Mouse (Mus musculus) liver, embryonic 16.5 days (tissue): ENCODE results near the gene Csnk1g1. TPM values are rescaled to one million over a fixed set of nuclear protein-coding genes. Genes with fewer than 3 reads are reported as not detected.

Experiments used
- ATAC-seq: fragments of 200-750 bp; cut with Nextera tagmentation; 2 replicates; pipeline ENCODE4 v1.8.0; 2017; ENCODE audit warnings: low read depth, mild to moderate bottlenecking, moderate number of reproducible peaks, moderate library complexity
- H3K27ac ChIP-seq: fragments of 300-500 bp; sonication (generic); 2 replicates; pipeline ENCODE4 v1.5.1; 2014; ENCODE audit warnings: mild to moderate bottlenecking, low read length
- H3K27me3 ChIP-seq: fragments of 300-500 bp; sonication (generic); 2 replicates; pipeline ENCODE4 v1.6.1; 2014; ENCODE audit warnings: low read depth, low read length, mixed read lengths; ENCODE audit not compliant: control insufficient read depth, insufficient read depth
- H3K36me3 ChIP-seq: fragments of 300-500 bp; sonication (generic); 2 replicates; pipeline ENCODE4 v1.6.1; 2014; ENCODE audit warnings: mild to moderate bottlenecking; ENCODE audit not compliant: control insufficient read depth, insufficient read depth
- H3K4me1 ChIP-seq: fragments of 300-500 bp; sonication (generic); 2 replicates; pipeline ENCODE4 v1.6.1; 2014; ENCODE audit warnings: low read depth, low read length, mixed read lengths; ENCODE audit not compliant: control insufficient read depth
- H3K4me2 ChIP-seq: fragments of 300-500 bp; sonication (generic); 2 replicates; pipeline ENCODE4 v1.6.1; 2014; ENCODE audit warnings: low read depth, low read length, mixed read lengths
- H3K4me3 ChIP-seq: fragments of 300-500 bp; sonication (generic); 2 replicates; pipeline ENCODE4 v1.5.1; 2014; ENCODE audit warnings: low read depth, mild to moderate bottlenecking, low read length
- H3K9ac ChIP-seq: fragments of 300-500 bp; sonication (generic); 2 replicates; pipeline ENCODE4 v1.6.1; 2014; ENCODE audit warnings: low read depth, low read length
- H3K9me3 ChIP-seq: fragments of 300-500 bp; sonication (generic); replicated peaks from 2 replicates; pipeline ENCODE4 v1.6.1; 2016; ENCODE audit warnings: low read length; ENCODE audit not compliant: control insufficient read depth
- WGBS: fragments of 180-500 bp; shearing (Covaris S2); extraction: QIAGEN DNeasy Blood & Tissue Kit; methylation state at CpG from one replicate; pipeline ENCODE4 v1.1.7; 2014; ENCODE audit not compliant: insufficient replicate concordance; 5-methylcytosine and 5-hydroxymethylcytosine counted together
- polyA plus RNA-seq: library from polyadenylated mRNA; unstranded; fragments of >200 nt; fragmentation: Nextera tagmentation; extraction: Ambion mirVana; gene quantifications from 2 replicates; pipeline ENCODE4 v1.2.1, GENCODE M21; 2015

Gene Csnk1g1
- polyA plus RNA-seq, 1 experiment from 2014 or later = 3.7 TPM

DNA sequence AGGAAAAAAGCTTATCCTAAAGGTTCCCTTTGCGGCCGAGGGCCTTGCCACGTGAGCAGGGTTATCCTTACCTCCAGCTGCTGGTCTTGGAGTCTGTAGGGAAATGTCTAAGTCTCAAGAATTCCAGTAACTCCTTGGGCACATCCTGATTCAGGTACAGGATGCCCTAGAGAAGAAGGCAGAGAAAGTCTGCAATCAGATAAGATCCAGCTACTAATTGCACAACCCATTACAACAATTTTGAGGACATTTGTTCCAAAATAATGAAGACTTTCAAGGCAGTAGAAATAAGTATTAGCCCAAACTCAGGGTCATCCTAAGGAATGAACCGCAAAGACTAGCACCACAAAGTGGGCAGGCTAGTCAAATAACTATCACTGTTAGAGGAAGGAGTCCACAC is 159.3 kb downstream of the Csnk1g1 start:
- no peak for ATAC-seq
- peaks cover 42% of the 10 kb centered on the region for H3K36me3 ChIP-seq
- peaks cover 23% of the 10 kb centered on the region for H3K4me1 ChIP-seq
- 61% methylated on average over 4 of the region's 4 CpGs for WGBS
- H3K27ac ChIP-seq = peak overlapping the region; percentile 79
- H3K9me3 ChIP-seq = no peaks in the 10 kb centered on the region
- peak overlapping the region; percentile 86 for H3K4me3 ChIP-seq
- H3K4me2 ChIP-seq = peak overlapping the region; percentile 91
- peak overlapping the region; percentile 91 for H3K9ac ChIP-seq
- H3K27me3 ChIP-seq = peaks cover 12% of the 10 kb centered on the region

DNA sequence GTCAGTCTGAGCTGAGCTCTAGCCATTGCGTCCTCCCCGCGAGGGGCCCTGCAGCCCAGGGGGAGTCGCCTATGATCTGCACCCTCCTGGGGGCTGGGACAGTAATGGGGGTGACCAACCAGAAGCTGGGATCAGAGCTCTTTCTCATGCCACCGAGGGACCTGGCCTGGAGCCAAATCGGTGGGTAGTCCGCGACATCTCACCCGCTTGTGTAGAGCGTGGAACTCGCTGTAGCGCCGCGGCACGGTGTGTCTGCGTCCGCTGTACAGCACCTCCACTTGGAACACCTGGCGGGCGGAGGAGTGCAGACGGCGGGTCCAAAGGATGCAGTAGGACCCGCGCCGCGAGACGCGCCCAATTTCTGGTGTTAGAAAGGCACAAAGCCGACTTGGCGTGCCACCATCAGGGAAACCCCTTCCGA is 160.3 kb downstream of the Csnk1g1 start:
- peak; percentile 41 for ATAC-seq
- Histone ChIP-seq H3K4me2 (peak overlapping the region; percentile 91), H3K27me3 (peaks cover 13% of the 10 kb centered on the region), H3K27ac (peak overlapping the region; percentile 79), H3K9me3 (no peaks in the 10 kb centered on the region), H3K4me1 (peaks cover 23% of the 10 kb centered on the region), H3K4me3 (peak overlapping the region; percentile 86), H3K9ac (peak overlapping the region; percentile 91), H3K36me3 (peaks cover 33% of the 10 kb centered on the region)
- WGBS = 1% methylated on average over 30 of the region's 30 CpGs

DNA sequence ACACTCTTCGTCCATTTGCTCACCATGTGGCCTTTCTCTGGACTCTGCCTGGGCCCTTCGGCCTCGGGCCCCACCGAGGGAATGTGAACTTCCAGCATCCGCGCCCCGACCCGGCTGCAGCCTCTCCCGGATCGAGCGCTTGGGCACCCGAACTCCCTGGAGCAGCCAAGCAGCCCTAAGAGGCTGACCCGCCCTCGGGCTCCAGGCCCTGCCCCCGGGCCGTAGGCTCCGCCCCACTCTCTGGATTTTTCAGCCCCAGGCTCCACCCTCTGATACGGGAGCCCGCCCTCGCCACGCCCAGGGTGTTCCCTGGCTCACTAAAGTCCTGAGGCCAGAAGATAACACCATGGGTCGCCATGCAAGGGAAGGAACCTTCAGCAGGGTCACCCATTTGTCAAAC is 160.9 kb downstream of the Csnk1g1 start, which contains the start of gene Snx22:
Snx22 (minus strand) TSS at position 137 of the 400 bp plus-strand sequence.
- peaks cover 23% of the 10 kb centered on the region for H3K4me1 ChIP-seq

GRCm38 (mm10) chr9:66070151-66070550 is 161.4 kb downstream of the Csnk1g1 start:
- peak overlapping the region; percentile 50 for H3K9ac ChIP-seq

More for the DNA sequence above, 160.9 kb downstream of the Csnk1g1 start, which contains the start of gene Snx22:
- 0% methylated on average over 22 of the region's 22 CpGs for WGBS
- Histone ChIP-seq H3K4me3 (peak within 1 kb of the TSS; percentile 86), H3K4me2 (peak within 1 kb of the TSS; percentile 91), H3K27ac (peak within 1 kb of the TSS; percentile 84), H3K9me3 (no peaks in the 10 kb centered on the region), H3K27me3 (peaks cover 13% of the 10 kb centered on the region), H3K9ac (peak within 1 kb of the TSS; percentile 91), H3K36me3 (peaks cover 27% of the 10 kb centered on the region)
- ATAC-seq = peak; percentile 97

GRCm38 (mm10) chr9:66072754-66073153 is 164.0 kb downstream of the Csnk1g1 start:
- H3K9me3 ChIP-seq = no peaks in the 10 kb centered on the region
- no peak for ATAC-seq
- H3K36me3 ChIP-seq = no peaks in the 10 kb centered on the region; the same call in 1 of the 2 replicates
- H3K4me3 ChIP-seq = no peak overlapping the region
- no peak overlapping the region for H3K4me2 ChIP-seq
- H3K9ac ChIP-seq = no peak overlapping the region
- 79% methylated on average over 7 of the region's 7 CpGs for WGBS
- H3K4me1 ChIP-seq = peaks cover 21% of the 10 kb centered on the region
- peaks cover 13% of the 10 kb centered on the region for H3K27me3 ChIP-seq
- no peak overlapping the region for H3K27ac ChIP-seq

More at GRCm38 (mm10) chr9:66070151-66070550, 161.4 kb downstream of the Csnk1g1 start:
- peaks cover 13% of the 10 kb centered on the region for H3K27me3 ChIP-seq
- peak overlapping the region; percentile 84 for H3K27ac ChIP-seq
- H3K4me2 ChIP-seq = peak overlapping the region; percentile 91
- ATAC-seq = peak; percentile 7; the same call in 1 of the 2 replicates
- no peaks in the 10 kb centered on the region for H3K9me3 ChIP-seq
- peaks cover 23% of the 10 kb centered on the region for H3K4me1 ChIP-seq
- peak overlapping the region; percentile 86 for H3K4me3 ChIP-seq
- 60% methylated on average over 5 of the region's 5 CpGs for WGBS
- H3K36me3 ChIP-seq = peaks cover 24% of the 10 kb centered on the region

GRCm38 (mm10) chr9:66078072-66078471 is 169.3 kb downstream of the Csnk1g1 start:
- Histone ChIP-seq H3K9me3 (no peaks in the 10 kb centered on the region), H3K4me2 (no peak overlapping the region), H3K4me1 (peaks cover 2% of the 10 kb centered on the region; the same call in 1 of the 2 replicates), H3K36me3 (no peaks in the 10 kb centered on the region), H3K27ac (no peak overlapping the region), H3K27me3 (peaks cover 4% of the 10 kb centered on the region; the same call in 1 of the 2 replicates), H3K4me3 (no peak overlapping the region), H3K9ac (no peak overlapping the region)
- ATAC-seq = no peak
- WGBS = 68% methylated on average over 3 of the region's 3 CpGs

DNA sequence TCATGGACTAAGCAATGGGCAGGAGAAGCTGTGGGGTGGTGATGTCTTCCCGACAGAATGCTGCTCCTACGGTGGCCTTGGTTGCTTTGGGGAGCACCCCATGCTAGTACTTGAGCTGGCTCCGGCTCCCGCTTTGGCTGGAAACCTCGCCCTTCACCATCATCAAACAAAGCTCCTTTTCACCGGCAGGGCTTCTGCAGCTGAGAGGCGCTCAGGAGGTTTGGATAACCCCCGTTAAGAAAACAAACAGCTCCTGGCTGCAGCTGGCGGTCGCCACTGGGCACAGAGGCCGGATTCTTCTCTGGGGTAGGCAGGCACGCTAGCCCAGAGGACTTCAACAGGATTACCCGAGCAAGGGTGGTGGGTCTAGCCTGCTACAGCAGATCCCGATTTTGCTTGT is 169.8 kb downstream of the Csnk1g1 start:
- Histone ChIP-seq H3K4me3 (no peak overlapping the region), H3K9me3 (no peaks in the 10 kb centered on the region), H3K4me2 (no peak overlapping the region), H3K9ac (no peak overlapping the region), H3K27me3 (peaks cover 4% of the 10 kb centered on the region; the same call in 1 of the 2 replicates), H3K36me3 (no peaks in the 10 kb centered on the region), H3K27ac (no peak overlapping the region), H3K4me1 (peaks cover 2% of the 10 kb centered on the region; the same call in 1 of the 2 replicates)
- WGBS = 28% methylated on average over 14 of the region's 14 CpGs
- no peak for ATAC-seq

- Histone ChIP-seq H3K36me3 (no peaks in the 10 kb centered on the region), H3K27ac (no peak overlapping the region), H3K9ac (no peak overlapping the region), H3K4me1 (peaks cover 2% of the 10 kb centered on the region; the same call in 1 of the 2 replicates), H3K27me3 (peaks cover 4% of the 10 kb centered on the region; the same call in 1 of the 2 replicates), H3K9me3 (no peaks in the 10 kb centered on the region), H3K4me2 (no peak overlapping the region), H3K4me3 (no peak overlapping the region)
- WGBS = 78% methylated on average over 3 of the region's 3 CpGs
- ATAC-seq = no peak
Measured at GRCm38 (mm10) chr9:66080804-66081459, 172.2 kb downstream of the Csnk1g1 start.

DNA sequence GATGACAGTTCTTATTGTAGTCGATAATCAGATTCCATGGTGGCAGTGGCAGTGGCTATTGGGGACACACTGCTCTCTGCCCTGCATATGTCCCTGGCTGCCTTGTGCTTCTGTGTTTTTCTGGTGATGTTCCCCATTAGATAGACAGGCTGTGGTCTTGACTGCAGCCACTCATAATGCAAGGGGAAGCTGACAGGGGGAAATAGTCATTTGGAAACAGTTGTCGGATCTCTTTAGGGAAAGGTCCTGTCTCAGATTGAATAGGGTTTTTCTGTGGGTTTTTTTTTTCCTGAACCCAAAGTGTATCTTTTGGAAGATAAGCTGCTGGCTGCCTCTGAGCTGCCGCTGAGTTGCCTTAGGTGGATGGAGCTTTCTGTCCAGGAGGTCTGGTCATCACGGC is 173.3 kb downstream of the Csnk1g1 start:
- no peak overlapping the region for H3K27ac ChIP-seq
- no peaks in the 10 kb centered on the region for H3K9me3 ChIP-seq
- no peak for ATAC-seq
- H3K27me3 ChIP-seq = peaks cover 4% of the 10 kb centered on the region; the same call in 1 of the 2 replicates
- peaks cover under 1% of the 10 kb centered on the region; the same call in 1 of the 2 replicates for H3K4me1 ChIP-seq
- H3K4me2 ChIP-seq = no peak overlapping the region
- H3K4me3 ChIP-seq = no peak overlapping the region
- no peak overlapping the region for H3K9ac ChIP-seq
- 45% methylated on average over 4 of the region's 4 CpGs for WGBS
- H3K36me3 ChIP-seq = peaks cover 3% of the 10 kb centered on the region; the same call in 1 of the 2 replicates
